Mouse (Mus musculus): ENCODE results near the gene Fbxo47. TPM values are rescaled to one million over a fixed set of nuclear protein-coding genes. Genes with fewer than 3 reads are reported as not detected.
"Not testable (repeated sequence)": the region's sequence is repeated elsewhere in the genome, so short reads cannot be mapped to it uniquely, and the experiment has no call there.

Fbxo47 gene
- polyA plus RNA-seq, 2 experiments: 0.22 to 0.58 TPM

- H3K9me3 ChIP-seq (ENCODE audit: control insufficient read depth, low read length): no peaks in the 10 kb centered on the region
- no peak for ATAC-seq (ENCODE audit: low FRiP score, low read depth)
- H3K4me3 ChIP-seq (replicated peaks; ENCODE audit: low read length): no peak overlapping the region
- H3K27me3 ChIP-seq (ENCODE audit: control insufficient read depth, insufficient read depth, low read length): no peaks in the 10 kb centered on the region
- peaks cover 43% of the 10 kb centered on the region for H3K36me3 ChIP-seq (ENCODE audit: control insufficient read depth, insufficient read depth, low read length)
- 51% methylated on average over 11 of the region's 11 CpGs for WGBS
- TF ChIP-seq POLR2A (IDR thresholded peaks at IDR 0.05; ENCODE audit: borderline replicate concordance, extremely low read depth, insufficient read depth, insufficient read length): no peak
- H3K9ac ChIP-seq (ENCODE audit: low read depth, low read length, severe bottlenecking): no peak overlapping the region
- 0 out of 2 replicates have a peak overlapping the region, but pooled peaks have one; percentile 43 for H3K27ac ChIP-seq (replicated peaks; ENCODE audit: low read depth, low read length)
- DNase-seq (ENCODE audit: low spot score): no peak
- peaks cover 7% of the 10 kb centered on the region; the same call in 1 of the 2 replicates for H3K4me1 ChIP-seq (ENCODE audit: control insufficient read depth, insufficient read depth, low read length)
- H3K4me2 ChIP-seq (replicated peaks; ENCODE audit: low read depth, low read length, severe bottlenecking): no peak overlapping the region
Measured at GRCm38 (mm10) chr11:97839441-97840134, 44.4 kb downstream of the Fbxo47 start.

- no peak for ATAC-seq (ENCODE audit: low FRiP score, low read depth)
- peaks cover 50% of the 10 kb centered on the region for H3K36me3 ChIP-seq (ENCODE audit: control insufficient read depth, insufficient read depth, low read length)
- no peak for TF ChIP-seq POLR2A (IDR thresholded peaks at IDR 0.05; ENCODE audit: borderline replicate concordance, extremely low read depth, insufficient read depth, insufficient read length)
- WGBS: 32% methylated on average over 10 of the region's 10 CpGs
- H3K4me3 ChIP-seq (replicated peaks; ENCODE audit: low read length): no peak overlapping the region
- H3K4me1 ChIP-seq (ENCODE audit: control insufficient read depth, insufficient read depth, low read length): peaks cover 7% of the 10 kb centered on the region; the same call in 1 of the 2 replicates
- H3K9ac ChIP-seq (ENCODE audit: low read depth, low read length, severe bottlenecking): no peak overlapping the region
- H3K9me3 ChIP-seq (ENCODE audit: control insufficient read depth, low read length): no peaks in the 10 kb centered on the region
- DNase-seq (ENCODE audit: low spot score): no peak
- no peak overlapping the region for H3K4me2 ChIP-seq (replicated peaks; ENCODE audit: low read depth, low read length, severe bottlenecking)
- H3K27ac ChIP-seq (replicated peaks; ENCODE audit: low read depth, low read length): 0 out of 2 replicates have a peak overlapping the region, but pooled peaks have one; percentile 43
- H3K27me3 ChIP-seq (ENCODE audit: control insufficient read depth, insufficient read depth, low read length): no peaks in the 10 kb centered on the region
Measured at GRCm38 (mm10) chr11:97838779-97839440, 45.0 kb downstream of the Fbxo47 start.

- 84% methylated on average over 7 of the region's 7 CpGs for WGBS
- peaks cover 60% of the 10 kb centered on the region for H3K36me3 ChIP-seq (ENCODE audit: control insufficient read depth, insufficient read depth, low read length)
- DNase-seq (ENCODE audit: low spot score): no peak
Measured at GRCm38 (mm10) chr11:97837641-97838149, 46.3 kb downstream of the Fbxo47 start.

GRCm38 (mm10) chr11:97837051-97837450 is 46.9 kb downstream of the Fbxo47 start:
- not testable (repeated sequence) for DNase-seq (ENCODE audit: low spot score); ATAC-seq (ENCODE audit: low FRiP score, low read depth); H3K27ac ChIP-seq (replicated peaks; ENCODE audit: low read depth, low read length); H3K4me2 ChIP-seq (replicated peaks; ENCODE audit: low read depth, low read length, severe bottlenecking); H3K4me1 ChIP-seq (ENCODE audit: control insufficient read depth, insufficient read depth, low read length); H3K9me3 ChIP-seq (ENCODE audit: control insufficient read depth, low read length); H3K27me3 ChIP-seq (ENCODE audit: control insufficient read depth, insufficient read depth, low read length); H3K9ac ChIP-seq (ENCODE audit: low read depth, low read length, severe bottlenecking); H3K4me3 ChIP-seq (replicated peaks; ENCODE audit: low read length)
- WGBS: 78% methylated on average over 9 of the region's 9 CpGs
- peaks cover 65% of the 10 kb centered on the region for H3K36me3 ChIP-seq (ENCODE audit: control insufficient read depth, insufficient read depth, low read length)

More at GRCm38 (mm10) chr11:97837641-97838149, 46.3 kb downstream of the Fbxo47 start:
- Histone ChIP-seq H3K9me3 (ENCODE audit: control insufficient read depth, low read length) (no peaks in the 10 kb centered on the region), H3K4me3 (replicated peaks; ENCODE audit: low read length) (no peak overlapping the region), H3K9ac (ENCODE audit: low read depth, low read length, severe bottlenecking) (no peak overlapping the region), H3K4me1 (ENCODE audit: control insufficient read depth, insufficient read depth, low read length) (peaks cover 7% of the 10 kb centered on the region; the same call in 1 of the 2 replicates), H3K27ac (replicated peaks; ENCODE audit: low read depth, low read length) (no peak overlapping the region), H3K4me2 (replicated peaks; ENCODE audit: low read depth, low read length, severe bottlenecking) (no peak overlapping the region), H3K27me3 (ENCODE audit: control insufficient read depth, insufficient read depth, low read length) (no peaks in the 10 kb centered on the region)
- TF ChIP-seq POLR2A (IDR thresholded peaks at IDR 0.05; ENCODE audit: borderline replicate concordance, extremely low read depth, insufficient read depth, insufficient read length): no peak
- ATAC-seq (ENCODE audit: low FRiP score, low read depth): no peak

- Histone ChIP-seq H3K9me3 (ENCODE audit: control insufficient read depth, low read length) (no peaks in the 10 kb centered on the region), H3K9ac (ENCODE audit: low read depth, low read length, severe bottlenecking) (no peak overlapping the region), H3K27ac (replicated peaks; ENCODE audit: low read depth, low read length) (no peak overlapping the region), H3K27me3 (ENCODE audit: control insufficient read depth, insufficient read depth, low read length) (no peaks in the 10 kb centered on the region), H3K4me3 (replicated peaks; ENCODE audit: low read length) (no peak overlapping the region), H3K36me3 (ENCODE audit: control insufficient read depth, insufficient read depth, low read length) (peaks cover 70% of the 10 kb centered on the region), H3K4me1 (ENCODE audit: control insufficient read depth, insufficient read depth, low read length) (peaks cover 5% of the 10 kb centered on the region; the same call in 1 of the 2 replicates), H3K4me2 (replicated peaks; ENCODE audit: low read depth, low read length, severe bottlenecking) (no peak overlapping the region)
- no peak for TF ChIP-seq POLR2A (IDR thresholded peaks at IDR 0.05; ENCODE audit: borderline replicate concordance, extremely low read depth, insufficient read depth, insufficient read length)
- ATAC-seq (ENCODE audit: low FRiP score, low read depth) (no peak), DNase-seq (ENCODE audit: low spot score) (no peak)
- 65% methylated on average over 8 of the region's 8 CpGs for whole genome bisulfite sequencing
Measured at GRCm38 (mm10) chr11:97836541-97836940, 47.4 kb downstream of the Fbxo47 start.

Measured in limb, embryonic 14.5 days (tissue).